Mouse (Mus musculus) layer of hippocampus, adult 18-20 months (tissue): ENCODE measurements around the gene Farp1. TPM values are rescaled to one million over a fixed set of nuclear protein-coding genes. Genes with fewer than 3 reads are reported as not detected.

ENCODE experiments used
- DNase-seq, 2 experiments: peaks; one replicate each; pipeline ENCODE4 v3.0.0; 2022; ENCODE audit warnings: low spot score in 2 of 2
- total RNA-seq, 2 experiments: library from RNA; stranded (reverse); gene quantifications; 2 replicates each; pipeline ENCODE4 v1.2.3; 2021

Farp1 gene
- total RNA-seq, 2 experiments from 2014 or later = 92.2 to 98.8 TPM

- DNase-seq = no peak
These were observed 19.1 kb downstream of the Farp1 start for GRCm38 (mm10) chr14:121054062-121054461.

GRCm38 (mm10) chr14:121057750-121058149, 22.8 kb downstream of the Farp1 start:
- no peak for DNase-seq

DNA sequence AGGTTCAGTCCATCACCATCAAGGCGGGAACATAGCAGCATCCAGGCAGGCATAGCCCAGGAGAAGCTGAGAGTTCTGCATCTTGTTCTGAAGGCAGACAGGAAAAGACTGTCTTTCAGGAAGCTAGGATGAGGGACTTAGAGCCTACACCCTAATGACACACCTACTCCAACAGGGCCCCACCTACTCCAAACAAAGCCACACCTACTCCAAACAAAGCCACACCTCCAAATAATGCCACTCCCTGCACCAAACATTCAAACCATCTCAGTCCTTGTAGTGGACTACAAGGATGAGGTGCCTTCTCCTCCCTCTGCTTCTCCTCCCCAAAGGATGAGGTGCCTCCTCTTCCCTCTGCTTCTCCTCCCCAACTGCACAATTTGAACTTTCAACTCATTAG, 23.5 kb downstream of the Farp1 start:
- DNase-seq = no peak

DNA sequence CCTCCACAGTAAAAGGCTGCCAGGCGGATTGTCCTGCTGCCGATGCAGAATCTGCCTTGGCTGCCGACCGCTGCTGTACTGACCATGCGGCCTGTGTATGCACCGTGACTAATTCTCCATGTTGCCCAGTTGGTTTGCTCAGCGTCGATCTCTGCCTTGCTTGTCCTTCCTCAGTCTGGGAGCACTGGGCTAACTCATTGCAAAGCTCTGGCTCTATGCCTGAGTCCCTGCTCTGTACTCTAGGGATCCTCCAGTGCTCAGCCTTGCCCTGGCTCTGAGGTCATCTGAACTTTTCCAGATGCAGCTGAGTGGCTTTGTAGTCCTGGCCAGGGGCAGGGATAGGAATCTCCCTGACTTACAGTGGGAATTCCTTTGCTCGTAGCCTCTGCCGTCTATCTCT, 24.3 kb downstream of the Farp1 start:
- no peak for DNase-seq

DNA sequence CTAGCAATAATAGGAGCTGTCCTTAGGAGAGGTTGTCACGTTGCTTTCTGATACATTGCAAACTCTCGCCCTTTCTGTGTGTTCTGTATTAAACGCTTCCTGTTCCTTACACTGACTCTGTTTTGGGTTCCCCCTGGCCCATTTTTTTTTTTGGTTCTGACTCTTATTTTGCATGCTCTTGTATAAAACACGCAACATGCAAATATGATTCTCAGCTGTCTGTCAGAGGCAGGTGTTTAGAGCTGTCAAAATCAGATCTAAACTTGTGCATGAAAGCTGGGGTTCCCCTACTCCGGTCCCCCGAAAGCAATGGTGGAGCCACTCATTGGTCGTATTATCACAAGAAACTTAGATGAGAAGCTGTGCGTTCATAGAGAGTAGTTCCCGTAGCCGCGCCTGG, 25.5 kb downstream of the Farp1 start:
- DNase-seq = no peak

- DNase-seq = no peak
These were observed 26.7 kb downstream of the Farp1 start for GRCm38 (mm10) chr14:121061686-121062085.

DNA sequence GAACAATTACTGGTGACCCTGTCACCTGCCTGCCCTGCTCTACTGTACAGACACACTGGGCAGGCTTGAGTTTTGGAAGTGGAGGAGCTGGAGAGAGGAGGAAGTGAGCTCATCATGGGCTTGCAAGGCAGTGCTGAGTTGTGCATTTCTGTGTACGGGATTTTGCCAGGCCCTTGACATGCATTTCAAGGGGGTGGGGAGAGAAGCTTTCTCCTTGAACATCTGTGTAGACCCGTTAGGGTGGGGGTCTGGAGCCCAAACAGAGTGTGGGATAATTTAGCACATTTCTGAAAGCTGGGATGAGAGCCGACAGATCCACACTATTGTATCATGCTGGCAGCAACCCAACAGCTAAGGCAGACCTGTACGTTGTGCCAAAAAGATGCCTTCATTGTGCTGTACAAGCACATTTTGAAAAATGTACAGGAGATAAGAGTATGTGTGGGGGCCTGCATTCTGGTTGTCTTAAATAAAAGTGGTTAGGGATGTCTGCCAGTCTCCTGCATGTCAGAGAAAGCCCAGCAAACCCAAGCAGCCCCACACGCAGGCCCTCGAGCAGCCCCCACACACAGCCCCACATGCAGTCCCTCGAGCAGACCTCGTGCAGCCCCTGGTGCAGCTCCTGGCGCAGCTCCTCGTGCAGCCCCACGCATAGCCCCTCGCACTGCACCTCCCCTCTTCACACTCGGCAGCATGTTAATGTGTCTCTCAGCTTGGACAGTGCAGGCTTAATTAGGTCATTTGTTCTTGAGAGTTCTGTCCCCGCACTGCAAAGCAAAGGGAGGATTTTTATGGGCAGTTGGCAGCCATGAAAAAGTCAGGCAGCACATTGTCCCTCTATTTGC, 27.5 kb downstream of the Farp1 start:
- peak; percentile 50 to 80 for DNase-seq

DNA sequence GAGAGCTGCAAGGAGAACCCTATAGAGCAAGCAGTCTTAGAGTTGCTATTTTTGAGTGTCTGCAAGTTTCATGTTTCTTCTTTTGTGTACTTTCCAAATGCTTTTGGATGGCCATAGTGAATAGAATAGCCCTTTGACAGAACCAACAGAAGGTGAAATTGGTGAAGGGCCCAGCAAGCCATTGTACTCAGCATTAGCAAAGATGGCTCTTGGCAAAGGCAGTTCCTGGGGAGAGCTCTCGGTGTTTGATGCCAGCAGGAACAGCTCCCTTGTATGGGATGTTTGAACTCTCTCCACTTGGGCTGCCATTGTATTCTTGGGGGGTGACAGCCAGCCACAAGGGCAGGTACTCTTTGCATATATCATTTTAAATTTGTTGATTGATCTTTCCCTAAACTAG, 29.7 kb downstream of the Farp1 start:
- DNase-seq = no peak

GRCm38 (mm10) chr14:121073093-121073866, 38.3 kb downstream of the Farp1 start:
- DNase-seq = no peak

- DNase-seq = no peak
These were observed 39.3 kb downstream of the Farp1 start for GRCm38 (mm10) chr14:121074197-121074734.

DNA sequence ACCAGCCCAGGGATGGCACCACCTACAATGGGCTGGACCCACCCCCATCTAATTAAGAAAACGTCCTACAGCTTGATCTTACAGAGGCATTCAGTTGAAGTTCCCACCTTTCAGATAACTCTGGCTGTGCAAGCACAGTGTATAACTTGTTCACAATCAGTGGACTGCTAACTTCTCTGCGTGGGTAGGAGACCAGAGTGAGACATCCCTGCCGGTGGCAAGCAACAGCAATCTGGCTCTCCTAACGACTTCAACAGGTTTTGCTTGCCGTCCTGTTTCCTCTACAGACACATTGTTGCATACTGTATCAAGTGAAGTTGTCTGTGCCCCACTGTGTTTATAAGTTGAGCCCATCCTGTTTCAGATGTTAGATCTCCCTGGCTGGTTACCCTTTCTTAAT, 45.7 kb downstream of the Farp1 start:
- no peak for DNase-seq

- peak; percentile 61 to 76 for DNase-seq
These were observed 47.3 kb downstream of the Farp1 start for GRCm38 (mm10) chr14:121082341-121082740.

GRCm38 (mm10) chr14:121082793-121083192, 47.8 kb downstream of the Farp1 start:
- no peak for DNase-seq

GRCm38 (mm10) chr14:121083352-121083751, 48.4 kb downstream of the Farp1 start:
- no peak for DNase-seq

GRCm38 (mm10) chr14:121092517-121092916, 57.5 kb downstream of the Farp1 start:
- no peak for DNase-seq

GRCm38 (mm10) chr14:121093860-121094259, 58.9 kb downstream of the Farp1 start:
- no peak for DNase-seq

DNA sequence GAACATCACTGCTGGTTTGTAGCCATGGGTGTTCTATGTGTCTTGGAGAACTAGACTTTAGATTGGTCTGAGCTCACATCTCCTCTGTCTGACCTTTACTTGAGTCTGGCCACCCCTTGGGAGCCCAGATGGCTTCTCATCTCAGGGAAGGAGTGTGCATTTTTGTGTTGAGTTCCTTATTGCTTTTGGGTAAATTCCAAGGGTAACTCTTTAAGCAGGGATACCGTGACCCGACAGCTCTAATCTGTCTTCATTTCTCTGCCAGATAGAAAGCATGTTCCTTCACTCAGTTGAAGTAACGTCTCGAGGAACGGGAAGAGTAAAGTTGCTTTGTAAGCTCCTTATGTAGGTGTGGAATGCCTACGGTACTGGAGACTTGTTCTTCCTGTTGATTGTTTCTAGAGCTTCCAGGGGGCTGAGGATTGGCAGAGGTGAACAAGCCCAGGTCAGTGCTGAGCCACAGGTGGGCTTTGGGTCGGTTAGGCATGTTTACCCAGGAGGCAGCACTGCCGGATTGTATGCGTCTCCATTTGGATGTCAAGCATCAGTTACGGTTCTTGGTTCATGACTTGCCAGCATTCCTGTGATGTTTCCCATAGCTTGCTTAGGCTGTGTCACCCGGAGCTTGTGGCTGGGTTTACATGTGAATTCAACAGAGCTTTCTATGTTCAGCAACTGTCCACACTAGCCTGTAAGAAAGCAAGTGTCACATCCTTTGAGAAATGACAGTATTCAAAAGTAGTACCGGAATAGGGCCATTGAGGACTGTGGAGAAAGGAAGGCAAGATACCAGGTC, 62.8 kb downstream of the Farp1 start:
- DNase-seq = no peak

DNA sequence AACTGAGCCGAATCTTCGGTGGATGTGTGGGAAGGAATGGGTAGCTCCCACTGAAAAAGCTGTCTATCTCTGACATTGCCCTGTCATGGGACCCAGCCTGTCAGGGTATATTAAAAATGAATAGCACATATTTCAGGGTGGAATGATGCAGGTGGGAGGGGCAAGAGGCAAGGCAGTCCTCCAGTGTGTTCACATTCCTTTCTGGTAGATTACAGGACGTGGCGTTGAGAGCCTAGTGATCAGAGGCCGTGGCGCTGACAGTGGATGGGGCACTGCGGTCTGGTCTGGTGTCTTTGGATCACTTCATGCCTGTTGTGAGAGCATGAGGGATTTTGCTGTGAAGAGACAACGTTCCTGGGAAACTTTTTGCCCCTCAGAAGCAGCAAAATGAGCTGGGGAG, 64.1 kb downstream of the Farp1 start:
- DNase-seq = no peak

- no peak for DNase-seq
These were observed 64.9 kb downstream of the Farp1 start for GRCm38 (mm10) chr14:121099876-121100275.

DNA sequence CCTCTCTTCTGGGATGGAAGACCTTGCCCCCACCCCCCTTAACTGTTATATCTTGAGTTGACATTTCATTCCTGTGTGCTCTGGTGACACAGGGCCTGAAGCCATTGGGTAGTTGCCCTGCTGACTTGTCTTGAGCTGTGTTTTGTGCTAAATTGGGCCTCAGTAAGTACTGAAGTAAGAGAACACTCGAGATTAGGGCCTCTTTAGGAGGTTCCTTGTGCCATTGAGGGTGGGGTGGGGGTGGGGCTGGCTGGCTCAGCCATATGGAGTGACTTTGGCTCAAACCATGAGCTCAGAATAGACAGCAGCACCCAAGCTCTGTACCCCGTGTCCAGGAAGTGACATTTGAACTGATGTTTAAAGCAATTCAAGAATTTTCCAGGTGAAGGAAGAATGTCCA, 65.8 kb downstream of the Farp1 start:
- no peak for DNase-seq

- DNase-seq = no peak
These were observed 66.5 kb downstream of the Farp1 start for GRCm38 (mm10) chr14:121101531-121101930.
